Mouse (Mus musculus): ENCODE data around the gene Zp1.

Gene Zp1

DNA sequence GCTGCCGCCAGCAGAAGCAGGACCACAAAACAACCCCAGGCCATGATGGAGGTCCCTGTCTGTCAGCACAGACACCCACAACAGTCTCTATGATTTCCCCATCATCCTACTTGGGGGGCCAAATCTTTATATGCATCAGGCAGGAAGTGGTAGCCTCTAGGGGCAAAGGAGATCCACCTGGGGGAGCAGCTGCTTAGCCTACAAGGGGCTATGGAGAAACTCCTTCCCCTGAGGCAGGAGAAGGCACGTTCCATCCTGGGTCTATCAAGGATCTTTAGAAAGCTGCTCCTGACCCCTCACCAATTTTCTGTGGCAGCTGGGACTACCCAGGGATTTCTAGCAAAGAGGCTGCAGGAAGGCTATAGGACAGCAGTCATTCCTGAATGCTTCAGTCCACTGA lies at the start of gene Zp1:
Zp1 (minus strand) TSS at position 101 of the 400 bp plus-strand sequence.
- no peak for DNase-seq (ENCODE audit: low read depth in 1 of 2, low spot score in 2 of 2)

DNA sequence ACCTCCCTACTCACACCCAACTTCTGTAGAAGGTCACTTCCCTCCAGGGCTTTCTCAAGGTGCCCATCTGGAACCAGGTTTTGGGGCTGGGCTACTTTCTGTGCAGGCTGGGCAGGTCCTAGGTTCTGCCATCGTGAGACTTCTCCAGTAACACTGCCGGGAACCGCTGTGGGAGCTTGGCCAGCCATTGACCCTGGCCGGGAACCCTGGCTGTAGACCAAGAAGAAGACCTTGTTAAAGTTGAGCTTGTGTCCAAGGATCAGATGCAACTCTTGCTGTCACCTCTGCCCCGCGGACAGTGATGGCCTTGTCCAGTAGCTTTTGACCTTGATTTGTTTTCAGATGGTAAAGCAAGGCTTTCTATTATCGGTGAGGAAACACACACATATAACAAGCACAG lies 48.1 kb upstream of the Zp1 start:
- DNase-seq (ENCODE audit: low read depth in 1 of 2, low spot score in 2 of 2) = no peak

DNA sequence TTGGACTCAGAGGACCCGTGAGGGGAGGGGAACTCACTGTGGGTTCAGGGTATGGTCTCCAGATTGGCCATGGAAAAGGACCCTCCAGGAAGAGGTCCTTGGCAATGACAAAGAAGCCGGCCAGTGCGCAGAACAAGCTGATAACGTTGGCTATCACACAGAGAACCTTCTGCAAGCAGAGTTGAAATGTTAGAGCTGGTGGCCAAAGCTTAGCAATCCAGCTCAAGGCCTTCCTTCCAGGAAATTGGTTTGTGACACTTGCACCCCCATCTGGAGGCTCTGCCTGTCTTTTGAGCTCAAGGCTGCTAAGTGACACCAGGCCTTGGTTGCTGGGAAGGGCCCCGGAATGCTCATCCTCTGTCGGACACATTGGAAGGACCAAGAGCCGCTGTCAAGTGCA lies 45.3 kb upstream of the Zp1 start:
- DNase-seq (ENCODE audit: low read depth in 1 of 2, low spot score in 2 of 2) = no peak

DNA sequence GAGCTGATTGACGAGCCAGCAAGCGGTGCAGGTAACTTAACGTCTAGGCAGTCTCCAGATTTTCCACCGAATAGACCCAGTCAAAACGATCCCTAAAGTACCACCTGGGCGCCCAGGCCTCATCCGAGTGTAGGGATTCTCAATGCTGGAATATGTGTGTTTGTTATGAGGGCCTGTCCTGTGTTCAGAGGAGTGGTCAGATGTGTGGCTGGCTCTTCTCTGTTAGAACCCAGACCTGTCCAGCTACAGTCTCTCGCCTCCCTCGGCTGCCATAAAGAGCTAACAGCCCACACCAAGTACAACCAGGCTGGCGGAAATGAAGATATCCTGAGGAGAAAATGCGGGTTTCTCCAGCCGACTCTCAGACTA lies 39.5 kb upstream of the Zp1 start:
- DNase-seq (ENCODE audit: low read depth in 1 of 2, low spot score in 2 of 2) = no peak

- DNase-seq (ENCODE audit: low read depth in 1 of 2, low spot score in 2 of 2) = no peak
Observed at GRCm38 (mm10) chr19:10959085-10959977, 38.9 kb upstream of the Zp1 start.

DNA sequence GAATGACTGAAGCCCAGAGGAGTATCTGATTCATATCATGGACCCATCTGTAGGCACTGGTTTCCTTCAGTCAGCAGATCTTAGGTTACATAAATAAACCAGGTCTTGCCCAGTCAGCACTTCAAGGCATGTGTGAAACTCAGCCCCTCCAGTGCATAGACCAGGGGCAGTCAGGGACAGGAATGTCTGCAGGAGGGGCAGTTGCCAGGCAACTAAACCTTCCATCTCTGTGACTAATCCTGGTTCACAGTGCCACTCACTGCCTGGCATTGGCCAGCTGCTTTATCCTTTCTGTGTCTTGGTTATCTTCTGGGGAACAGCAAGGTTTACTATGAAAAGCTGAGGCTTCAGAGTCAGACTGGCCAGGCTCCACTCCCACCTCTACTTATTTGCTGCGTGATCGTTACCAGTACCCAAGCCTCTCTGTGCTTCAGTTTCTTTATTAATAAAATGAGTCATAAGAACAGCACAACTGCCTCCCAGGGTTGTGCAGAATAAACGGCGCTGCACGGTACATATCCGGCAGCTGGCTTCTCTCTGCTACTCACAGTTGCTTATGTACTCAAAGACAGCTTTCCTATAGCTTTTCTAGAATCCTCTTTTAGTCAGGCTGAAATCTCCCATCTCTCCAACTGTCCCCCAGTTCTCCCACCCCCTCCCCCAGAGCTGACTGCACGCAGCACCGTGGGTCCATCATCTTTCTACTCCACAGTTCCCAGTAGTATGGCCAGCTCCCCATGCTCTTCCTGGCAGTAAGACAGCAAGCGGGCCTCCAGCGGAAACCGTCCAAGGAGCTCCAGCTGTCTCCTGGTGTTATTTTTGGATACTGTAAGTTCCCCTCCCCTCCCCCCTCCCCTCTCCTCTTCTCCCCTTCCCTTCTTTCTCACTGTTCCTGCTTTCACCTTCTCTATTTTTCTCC lies 31.8 kb upstream of the Zp1 start:
- no peak for DNase-seq (ENCODE audit: low read depth in 1 of 2, low spot score in 2 of 2)

DNA sequence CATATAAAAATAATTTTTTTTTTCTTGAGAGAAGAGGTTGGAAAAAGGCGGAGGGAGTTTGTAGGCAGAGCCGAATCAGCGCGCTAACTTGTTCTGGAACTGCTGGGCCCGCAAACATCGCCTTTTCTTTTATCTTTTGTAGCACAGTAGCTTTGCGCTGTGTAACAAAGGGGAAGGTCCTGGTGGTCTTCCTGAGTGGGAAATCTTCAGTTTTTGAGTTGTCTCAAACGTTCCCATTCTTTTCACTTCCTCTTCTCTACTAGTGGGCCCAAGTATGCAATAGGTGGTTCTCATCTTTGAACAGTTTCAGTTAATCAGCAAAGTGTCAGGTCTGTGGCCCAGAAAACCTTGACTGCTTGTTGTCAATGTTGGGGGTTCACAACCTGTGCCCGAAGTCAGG lies 29.1 kb upstream of the Zp1 start:
- no peak for DNase-seq (ENCODE audit: low read depth in 1 of 2, low spot score in 2 of 2)

- peak; percentile 89 to 90 for DNase-seq (ENCODE audit: low read depth in 1 of 2, low spot score in 2 of 2)
Observed at GRCm38 (mm10) chr19:10949112-10949511, 28.7 kb upstream of the Zp1 start, which contains the start of gene Ccdc86. Gene Ccdc86, minus strand, starts transcription at chr19:10949266.

DNA sequence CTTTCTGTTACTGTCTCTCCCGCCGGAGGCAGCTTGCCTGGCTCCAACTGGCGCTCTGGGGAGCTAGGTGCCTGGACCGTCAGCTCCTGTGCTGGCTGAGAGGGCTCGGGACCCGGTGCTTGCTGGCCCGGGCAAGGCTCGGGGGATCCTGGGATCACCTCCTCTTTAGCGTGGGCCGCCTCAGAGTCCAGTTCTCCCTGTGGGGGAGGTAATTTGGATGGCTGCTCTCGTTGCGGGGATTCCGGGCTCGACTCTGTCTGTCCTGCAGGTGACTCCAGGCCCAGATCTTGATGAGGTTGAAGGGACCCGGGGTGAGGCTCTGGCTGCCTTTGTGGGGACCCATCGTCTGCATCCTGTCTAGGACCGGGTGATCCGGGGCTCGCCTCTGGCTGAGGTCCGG lies 28.0 kb upstream of the Zp1 start:
- no peak for DNase-seq (ENCODE audit: low read depth in 1 of 2, low spot score in 2 of 2)

DNA sequence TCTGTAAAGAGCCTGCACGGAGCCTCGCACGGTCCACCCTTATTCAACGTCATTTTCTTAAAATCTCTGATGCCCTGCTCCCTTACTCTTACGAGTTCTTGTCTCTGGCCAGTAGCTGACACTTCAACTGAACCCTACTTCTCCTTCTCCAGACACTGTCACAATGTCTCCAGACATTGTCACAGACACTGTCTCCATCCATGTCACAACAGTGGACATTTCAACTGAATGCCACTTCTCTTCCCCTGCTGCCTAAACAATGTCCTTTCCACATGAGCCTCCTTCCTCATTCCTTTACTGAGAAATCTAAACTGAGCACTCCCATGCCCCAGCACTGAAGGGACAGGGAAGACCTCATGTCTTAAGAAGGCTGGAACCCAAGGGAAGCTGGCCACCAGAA lies 26.8 kb upstream of the Zp1 start:
- no peak for DNase-seq (ENCODE audit: low read depth in 1 of 2, low spot score in 2 of 2)

- DNase-seq (ENCODE audit: low read depth in 1 of 2, low spot score in 2 of 2) = no peak
Observed at GRCm38 (mm10) chr19:10946506-10946905, 26.1 kb upstream of the Zp1 start.

GRCm38 (mm10) chr19:10943955-10944354 lies 23.5 kb upstream of the Zp1 start:
- DNase-seq (ENCODE audit: low read depth in 1 of 2, low spot score in 2 of 2) = peak; percentile 29 to 41

DNA sequence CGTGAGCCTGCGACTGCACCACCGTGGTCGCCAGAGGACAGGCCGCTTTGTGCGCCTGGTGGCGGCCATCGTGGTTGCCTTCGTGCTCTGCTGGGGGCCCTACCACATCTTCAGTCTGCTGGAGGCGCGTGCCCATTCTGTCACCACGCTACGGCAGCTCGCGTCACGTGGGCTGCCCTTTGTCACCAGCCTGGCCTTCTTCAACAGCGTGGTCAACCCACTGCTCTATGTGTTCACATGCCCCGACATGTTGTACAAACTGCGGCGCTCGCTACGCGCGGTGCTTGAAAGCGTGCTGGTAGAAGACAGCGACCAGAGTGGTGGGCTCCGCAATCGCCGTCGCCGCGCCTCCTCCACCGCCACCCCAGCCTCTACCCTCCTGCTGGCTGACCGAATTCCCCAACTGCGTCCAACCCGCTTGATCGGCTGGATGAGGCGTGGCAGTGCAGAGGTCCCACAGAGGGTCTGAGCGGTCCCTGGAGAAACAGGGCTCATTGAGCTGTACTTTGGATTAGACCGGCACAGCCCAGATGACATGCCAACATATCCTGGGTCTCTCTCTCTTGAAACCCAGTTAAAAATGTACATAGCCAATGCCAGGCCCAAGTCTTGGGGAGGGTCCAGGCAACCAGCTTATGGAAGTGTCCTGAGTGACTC lies 20.5 kb upstream of the Zp1 start:
- DNase-seq (ENCODE audit: low read depth in 1 of 2, low spot score in 2 of 2) = no peak

DNA sequence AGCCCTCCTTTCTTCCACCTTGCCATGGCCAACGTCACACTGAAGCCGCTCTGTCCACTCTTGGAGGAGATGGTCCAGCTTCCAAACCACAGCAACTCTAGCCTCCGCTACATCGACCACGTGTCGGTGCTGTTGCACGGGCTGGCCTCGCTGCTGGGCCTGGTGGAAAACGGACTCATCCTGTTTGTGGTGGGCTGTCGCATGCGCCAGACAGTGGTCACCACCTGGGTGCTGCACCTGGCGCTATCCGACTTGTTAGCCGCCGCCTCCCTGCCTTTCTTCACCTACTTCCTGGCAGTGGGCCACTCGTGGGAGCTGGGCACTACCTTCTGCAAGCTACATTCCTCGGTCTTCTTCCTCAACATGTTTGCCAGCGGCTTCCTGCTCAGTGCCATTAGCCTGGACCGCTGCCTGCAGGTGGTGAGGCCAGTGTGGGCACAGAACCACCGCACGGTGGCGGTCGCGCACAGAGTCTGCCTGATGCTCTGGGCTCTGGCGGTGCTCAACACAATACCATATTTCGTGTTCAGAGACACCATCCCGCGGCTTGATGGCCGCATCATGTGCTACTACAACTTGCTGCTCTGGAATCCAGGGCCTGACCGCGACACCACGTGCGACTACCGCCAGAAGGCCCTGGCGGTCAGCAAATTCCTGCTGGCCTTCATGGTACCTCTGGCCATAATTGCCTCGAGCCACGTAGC lies 19.8 kb upstream of the Zp1 start:
- peak in 1 of 2 experiments; percentile 26 for DNase-seq (ENCODE audit: low read depth in 1 of 2, low spot score in 2 of 2)

- no peak for DNase-seq (ENCODE audit: low read depth in 1 of 2, low spot score in 2 of 2)
Observed at GRCm38 (mm10) chr19:10938771-10939170, 18.3 kb upstream of the Zp1 start.

DNA sequence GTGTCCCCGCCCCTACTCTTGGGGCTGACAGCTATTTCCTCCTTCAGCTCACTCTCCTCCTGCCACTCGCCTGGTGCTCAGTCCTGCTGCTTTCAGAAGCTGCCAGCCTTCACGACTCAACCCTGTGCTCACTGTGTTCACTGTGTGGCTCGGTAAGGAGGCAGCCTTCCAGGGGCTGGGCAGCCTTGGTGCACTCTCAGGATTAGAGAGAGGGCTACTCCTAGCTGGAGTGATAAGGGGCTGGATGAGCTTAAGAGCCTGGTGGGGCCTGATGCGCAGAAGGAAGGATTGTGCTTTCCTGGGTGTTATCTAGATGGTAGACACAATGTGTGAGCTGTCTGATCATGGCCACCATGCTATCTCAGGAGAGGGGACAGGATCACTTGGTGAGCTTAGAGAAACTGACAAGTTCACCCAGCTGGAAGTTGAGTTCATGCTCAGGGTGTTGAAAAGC lies 16.7 kb upstream of the Zp1 start, which contains the start of gene Ptgdr2:
Ptgdr2 (plus strand) TSS at position 51 of the 454 bp plus-strand sequence.
- DNase-seq (ENCODE audit: low read depth in 1 of 2, low spot score in 2 of 2) = no peak

- no peak for DNase-seq (ENCODE audit: low read depth in 1 of 2, low spot score in 2 of 2)
Observed at GRCm38 (mm10) chr19:10936077-10936476, 15.6 kb upstream of the Zp1 start.

DNA sequence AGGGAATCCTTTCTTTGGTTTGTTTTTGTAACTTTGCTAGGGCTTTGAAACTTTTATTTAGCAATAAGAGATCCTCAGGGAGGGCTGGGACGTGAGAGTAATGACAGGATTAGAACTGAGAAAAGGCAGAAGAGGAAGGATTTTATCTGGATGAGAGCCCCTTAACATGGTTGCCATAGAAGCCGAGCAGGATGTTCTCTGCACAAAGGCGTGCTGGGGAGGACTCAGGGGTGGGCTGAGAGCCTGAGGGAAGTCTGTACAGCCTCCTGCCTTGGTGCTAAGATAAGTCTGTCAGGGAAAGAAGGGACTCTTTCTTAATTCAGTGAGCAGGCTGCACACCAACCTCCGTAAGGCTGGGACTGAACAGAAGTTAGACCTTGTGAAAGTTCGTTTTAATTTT lies 14.6 kb upstream of the Zp1 start:
- no peak for DNase-seq (ENCODE audit: low read depth in 1 of 2, low spot score in 2 of 2)

GRCm38 (mm10) chr19:10930641-10931040 lies 10.2 kb upstream of the Zp1 start:
- no peak for DNase-seq (ENCODE audit: low read depth in 1 of 2, low spot score in 2 of 2)

DNA sequence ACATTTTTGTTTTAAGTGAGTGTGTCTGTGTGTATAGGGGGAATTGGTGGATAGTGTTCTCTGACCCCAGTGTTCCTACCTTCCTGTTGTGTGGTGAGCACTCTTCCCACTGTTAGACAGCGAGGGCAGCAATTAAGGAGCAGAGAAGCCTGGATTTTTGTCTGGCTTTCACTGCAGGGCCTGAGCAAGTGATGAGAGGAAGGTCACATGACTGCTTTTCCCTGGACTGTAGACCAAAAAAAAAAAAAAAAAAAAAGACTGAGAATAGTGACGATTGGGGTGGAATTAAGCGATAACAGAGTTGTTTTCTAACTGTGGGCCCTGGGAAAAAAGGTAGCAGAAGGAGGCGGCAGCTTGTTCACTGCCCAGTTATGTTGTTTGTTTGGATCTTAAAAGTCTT lies 6.2 kb upstream of the Zp1 start:
- no peak for DNase-seq (ENCODE audit: low read depth in 1 of 2, low spot score in 2 of 2)
